Mouse (Mus musculus): Measurements from ENCODE around the gene Stk40. TPM values are rescaled to one million over a fixed set of nuclear protein-coding genes. Genes with fewer than 3 reads are reported as not detected.
"Not testable (repeated sequence)": the region's sequence is repeated elsewhere in the genome, so short reads cannot be mapped to it uniquely, and the experiment has no call there.

The Stk40 gene
- polyA plus RNA-seq, 1 experiment from 2014 or later = 27.1 TPM

DNA sequence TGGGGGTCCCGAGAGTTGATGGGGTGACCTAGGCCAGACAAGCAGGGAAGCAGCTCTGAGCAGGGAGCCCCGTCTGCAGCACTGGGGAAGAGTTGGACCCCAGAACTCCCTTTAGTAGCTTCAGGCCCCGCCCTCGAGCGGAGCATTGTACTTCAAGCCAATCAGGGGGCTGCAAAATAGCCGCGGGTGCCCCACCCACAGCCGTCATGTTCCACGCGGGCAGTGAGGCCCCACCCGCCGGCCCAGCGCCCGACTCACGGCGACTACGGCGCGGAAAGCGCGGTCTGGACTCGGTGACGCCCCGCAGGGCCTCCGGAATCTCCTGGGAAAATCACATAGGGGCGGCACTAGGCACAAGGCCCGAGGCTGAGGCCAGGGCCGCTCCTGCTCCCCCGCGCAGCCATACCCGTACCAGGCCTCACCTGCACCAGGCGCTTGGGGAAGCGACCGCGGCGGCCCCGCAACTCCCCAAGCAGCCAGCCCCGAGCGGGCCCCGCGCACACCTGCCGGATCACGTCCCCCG, 58.8 kb downstream of the Stk40 start:
- Histone ChIP-seq H3K4me3 (replicated peaks; ENCODE audit: low read depth, low read length) (peak overlapping the region; percentile 57), H3K27ac (peak overlapping the region; percentile 93), H3K9me3 (replicated peaks; ENCODE audit: low read length) (no peaks in the 10 kb centered on the region), H3K4me2 (ENCODE audit: low read length) (peak overlapping the region; percentile 99), H3K27me3 (ENCODE audit: insufficient read depth, low read length) (no peaks in the 10 kb centered on the region), H3K9ac (ENCODE audit: low read depth, low read length) (peak overlapping the region; percentile 89), H3K36me3 (ENCODE audit: insufficient read depth, low read length) (peaks cover 20% of the 10 kb centered on the region), H3K4me1 (replicated peaks; ENCODE audit: insufficient read depth, low read length) (peaks cover 19% of the 10 kb centered on the region)
- ATAC-seq (replicated peaks; ENCODE audit: low FRiP score, low read depth) (peak; percentile 92), DNase-seq (ENCODE audit: low spot score) (peak; percentile 96)
- TF ChIP-seq CTCF (IDR thresholded peaks at IDR 0.05; ENCODE audit: low read depth) = no peak
- under 1% methylated on average over 43 of the region's 44 CpGs for WGBS

DNA sequence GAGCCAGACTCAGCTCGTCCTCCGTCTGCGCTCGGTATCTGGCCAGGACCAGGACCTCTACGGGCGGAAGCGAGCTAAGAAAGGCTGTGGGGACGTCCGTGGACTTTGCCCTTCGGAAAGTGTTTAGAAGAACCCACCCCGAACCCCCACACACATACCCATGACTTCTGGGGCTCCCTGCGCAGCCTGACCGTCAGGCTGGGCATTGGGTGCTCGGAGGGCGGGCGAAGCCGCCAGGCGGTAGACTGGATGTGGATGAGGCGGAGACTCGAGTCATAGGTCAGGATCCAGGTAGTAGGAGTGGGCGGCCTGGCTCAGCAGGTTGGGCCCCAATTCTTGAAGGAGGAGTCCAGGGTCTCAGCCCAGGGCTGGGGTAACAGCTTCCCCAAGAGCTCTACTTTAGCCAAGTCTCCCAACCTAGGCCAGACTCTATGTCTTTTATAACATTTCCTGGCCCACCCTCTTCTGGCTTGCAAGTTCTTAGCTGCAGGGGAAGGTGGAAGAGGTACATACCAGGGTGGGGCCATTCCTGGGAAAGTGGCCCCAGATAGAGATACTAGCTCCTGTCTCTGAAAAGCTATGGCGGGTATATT, 59.4 kb downstream of the Stk40 start, which contains the start of gene Sh3d21:
Gene Sh3d21, minus strand, starts transcription at position 425 of the 593 bp plus-strand sequence.
- 8% methylated on average over 22 of the region's 22 CpGs for WGBS
- H3K9me3 ChIP-seq (replicated peaks; ENCODE audit: low read length) = no peaks in the 10 kb centered on the region
- no peaks in the 10 kb centered on the region for H3K27me3 ChIP-seq (ENCODE audit: insufficient read depth, low read length)
- ATAC-seq (replicated peaks; ENCODE audit: low FRiP score, low read depth) (peak; percentile 29), DNase-seq (ENCODE audit: low spot score) (no peak)
- H3K4me3 ChIP-seq (replicated peaks; ENCODE audit: low read depth, low read length) = peak within 1 kb of the TSS; percentile 57
- peaks cover 24% of the 10 kb centered on the region for H3K36me3 ChIP-seq (ENCODE audit: insufficient read depth, low read length)
- H3K27ac ChIP-seq = peak within 1 kb of the TSS; percentile 93
- H3K4me2 ChIP-seq (ENCODE audit: low read length) = peak within 1 kb of the TSS; percentile 99
- no peak for TF ChIP-seq CTCF (IDR thresholded peaks at IDR 0.05; ENCODE audit: low read depth)
- H3K9ac ChIP-seq (ENCODE audit: low read depth, low read length) = peak within 1 kb of the TSS; percentile 89
- H3K4me1 ChIP-seq (replicated peaks; ENCODE audit: insufficient read depth, low read length) = peaks cover 19% of the 10 kb centered on the region

DNA sequence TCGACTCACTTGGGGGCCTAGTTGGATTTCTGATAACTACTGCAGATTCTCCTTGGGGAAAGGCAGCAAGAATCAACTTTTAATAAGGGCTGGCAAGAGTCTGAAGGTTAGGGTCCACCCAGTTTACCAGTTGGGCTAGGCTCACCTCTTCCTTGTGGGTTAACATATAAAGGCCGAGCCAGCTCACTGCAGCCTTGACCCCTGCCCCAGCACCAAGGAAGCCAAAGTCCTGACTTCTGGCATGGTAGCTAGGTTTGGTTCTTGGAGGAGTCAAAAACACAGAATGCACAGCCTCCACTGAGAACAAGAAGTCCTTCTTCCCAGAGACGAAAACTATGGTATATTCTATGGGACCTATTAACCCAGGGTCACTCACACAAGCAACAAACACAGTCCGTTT, 59.9 kb downstream of the Stk40 start:
- no peak for DNase-seq (ENCODE audit: low spot score)
- WGBS = 49% methylated on average over 4 of the region's 4 CpGs
- H3K4me3 ChIP-seq (replicated peaks; ENCODE audit: low read depth, low read length) = no peak overlapping the region

DNA sequence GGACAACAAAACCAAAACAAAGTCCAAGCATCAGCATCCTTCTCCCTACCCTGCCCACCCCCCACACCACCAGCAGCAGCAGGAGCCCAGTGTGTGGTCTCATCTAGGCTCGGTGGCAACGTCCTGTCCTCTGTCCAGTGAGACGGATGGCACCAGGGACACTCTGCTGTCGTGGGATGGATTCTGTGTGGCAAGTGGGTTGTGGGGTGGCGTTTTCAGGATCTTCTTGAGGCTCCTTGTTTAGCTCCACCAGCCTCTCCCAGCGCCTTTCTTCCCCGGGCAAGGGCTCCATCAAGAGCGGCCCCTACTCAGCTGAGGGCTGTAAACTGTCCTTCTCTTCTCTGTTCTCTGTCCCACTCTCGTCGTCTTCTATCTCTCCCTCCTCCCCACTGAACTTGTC, 61.3 kb downstream of the Stk40 start:
- H3K27ac ChIP-seq; H3K9me3 ChIP-seq (replicated peaks; ENCODE audit: low read length); H3K4me2 ChIP-seq (ENCODE audit: low read length); ATAC-seq (replicated peaks; ENCODE audit: low FRiP score, low read depth); H3K27me3 ChIP-seq (ENCODE audit: insufficient read depth, low read length); H3K9ac ChIP-seq (ENCODE audit: low read depth, low read length); H3K4me3 ChIP-seq (replicated peaks; ENCODE audit: low read depth, low read length); DNase-seq (ENCODE audit: low spot score): not testable (repeated sequence)
- peaks cover 16% of the 10 kb centered on the region for H3K4me1 ChIP-seq (replicated peaks; ENCODE audit: insufficient read depth, low read length)
- H3K36me3 ChIP-seq (ENCODE audit: insufficient read depth, low read length) = peaks cover 37% of the 10 kb centered on the region
- WGBS = 63% methylated on average over 8 of the region's 10 CpGs

More for the DNA sequence above, 59.9 kb downstream of the Stk40 start:
- no peaks in the 10 kb centered on the region for H3K9me3 ChIP-seq (replicated peaks; ENCODE audit: low read length)
- no peaks in the 10 kb centered on the region for H3K27me3 ChIP-seq (ENCODE audit: insufficient read depth, low read length)
- no peak for ATAC-seq (replicated peaks; ENCODE audit: low FRiP score, low read depth)
- peaks cover 19% of the 10 kb centered on the region for H3K4me1 ChIP-seq (replicated peaks; ENCODE audit: insufficient read depth, low read length)
- H3K4me2 ChIP-seq (ENCODE audit: low read length) = no peak overlapping the region
- peaks cover 28% of the 10 kb centered on the region for H3K36me3 ChIP-seq (ENCODE audit: insufficient read depth, low read length)
- no peak for TF ChIP-seq CTCF (IDR thresholded peaks at IDR 0.05; ENCODE audit: low read depth)
- peak overlapping the region; percentile 93 for H3K27ac ChIP-seq
- H3K9ac ChIP-seq (ENCODE audit: low read depth, low read length) = no peak overlapping the region

DNA sequence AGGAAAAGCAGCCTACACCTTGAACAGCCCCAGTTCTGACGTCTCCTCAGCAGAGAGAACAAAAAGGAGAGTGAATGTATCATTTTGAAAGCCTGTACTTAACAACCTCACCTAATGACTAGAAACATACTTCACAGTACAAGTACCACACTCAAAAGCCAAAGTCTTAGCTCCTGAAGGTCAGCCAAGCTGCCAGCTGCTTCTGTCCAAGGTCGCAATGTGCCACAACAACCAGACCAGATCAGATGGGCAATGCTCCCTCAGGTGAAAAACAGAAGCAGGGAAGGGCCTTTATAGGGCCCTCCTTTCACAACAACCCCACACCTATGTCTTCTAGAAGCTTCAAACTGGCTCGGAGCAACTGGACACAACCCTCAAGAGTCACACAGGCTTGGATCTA, 62.3 kb downstream of the Stk40 start:
- peak overlapping the region; percentile 19; the same call in 1 of the 2 replicates for H3K27ac ChIP-seq
- 75% methylated on average over 3 of the region's 3 CpGs for WGBS
- H3K4me3 ChIP-seq (replicated peaks; ENCODE audit: low read depth, low read length) = no peak overlapping the region
- no peak for TF ChIP-seq CTCF (IDR thresholded peaks at IDR 0.05; ENCODE audit: low read depth)
- H3K27me3 ChIP-seq (ENCODE audit: insufficient read depth, low read length) = no peaks in the 10 kb centered on the region
- H3K36me3 ChIP-seq (ENCODE audit: insufficient read depth, low read length) = peaks cover 45% of the 10 kb centered on the region
- ATAC-seq (replicated peaks; ENCODE audit: low FRiP score, low read depth) (no peak), DNase-seq (ENCODE audit: low spot score) (no peak)
- peaks cover 16% of the 10 kb centered on the region for H3K4me1 ChIP-seq (replicated peaks; ENCODE audit: insufficient read depth, low read length)
- H3K9me3 ChIP-seq (replicated peaks; ENCODE audit: low read length) = no peaks in the 10 kb centered on the region
- H3K4me2 ChIP-seq (ENCODE audit: low read length) = no peak overlapping the region
- H3K9ac ChIP-seq (ENCODE audit: low read depth, low read length) = no peak overlapping the region

DNA sequence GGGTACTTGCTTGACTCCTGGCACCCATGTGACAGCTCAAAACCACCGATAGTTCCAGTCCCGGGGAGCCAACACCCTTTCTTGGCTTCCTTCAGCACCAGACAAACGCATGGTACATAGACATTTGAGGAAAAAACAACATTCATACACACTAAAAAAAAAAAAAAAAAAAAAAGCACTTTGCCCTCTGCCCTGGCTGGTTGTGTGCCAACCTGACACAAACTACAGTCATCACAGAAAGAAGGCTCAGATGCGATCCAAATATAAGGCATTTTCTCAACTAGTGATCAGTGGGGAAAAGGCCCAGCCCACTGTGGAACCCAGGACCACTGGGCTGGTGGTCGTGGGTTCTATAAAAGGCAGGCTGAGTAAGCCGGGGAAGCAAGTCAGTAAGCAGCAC, 65.1 kb downstream of the Stk40 start:
- H3K27me3 ChIP-seq (ENCODE audit: insufficient read depth, low read length) = no peaks in the 10 kb centered on the region
- no peak overlapping the region for H3K4me3 ChIP-seq (replicated peaks; ENCODE audit: low read depth, low read length)
- peaks cover 68% of the 10 kb centered on the region for H3K36me3 ChIP-seq (ENCODE audit: insufficient read depth, low read length)
- H3K4me2 ChIP-seq (ENCODE audit: low read length) = no peak overlapping the region
- no peak overlapping the region for H3K9ac ChIP-seq (ENCODE audit: low read depth, low read length)
- H3K4me1 ChIP-seq (replicated peaks; ENCODE audit: insufficient read depth, low read length) = no peaks in the 10 kb centered on the region
- no peak for ATAC-seq (replicated peaks; ENCODE audit: low FRiP score, low read depth)
- TF ChIP-seq CTCF (IDR thresholded peaks at IDR 0.05; ENCODE audit: low read depth) = no peak
- H3K27ac ChIP-seq = no peak overlapping the region
- DNase-seq (ENCODE audit: low spot score) = no peak
- no peaks in the 10 kb centered on the region for H3K9me3 ChIP-seq (replicated peaks; ENCODE audit: low read length)
- 84% methylated on average over 6 of the region's 6 CpGs for WGBS

DNA sequence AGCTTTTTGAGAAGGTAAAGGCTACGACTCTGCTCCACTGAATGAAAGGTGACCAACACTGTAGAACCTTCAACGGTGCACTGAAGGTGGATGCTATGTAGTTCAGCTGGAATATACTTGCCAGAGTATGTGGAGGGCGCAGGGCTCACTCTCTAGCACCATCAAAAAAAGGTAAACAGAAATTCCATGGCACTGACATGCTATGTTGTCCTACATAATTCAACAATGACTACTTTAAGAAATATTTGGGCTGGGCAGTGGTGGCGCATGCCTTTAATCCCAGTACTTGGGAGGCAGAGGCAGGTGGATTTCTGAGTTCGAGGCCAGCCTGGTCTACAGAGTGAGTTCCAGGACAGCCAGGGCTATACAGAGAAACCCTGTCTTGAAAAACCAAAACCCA, 67.0 kb downstream of the Stk40 start:
- 98% methylated on average over 5 of the region's 5 CpGs for WGBS
- DNase-seq (ENCODE audit: low spot score) = not testable (repeated sequence)
- peaks cover 77% of the 10 kb centered on the region for H3K36me3 ChIP-seq (ENCODE audit: insufficient read depth, low read length)

More for the DNA sequence above, 67.0 kb downstream of the Stk40 start:
- H3K9me3 ChIP-seq (replicated peaks; ENCODE audit: low read length); H3K9ac ChIP-seq (ENCODE audit: low read depth, low read length); H3K4me2 ChIP-seq (ENCODE audit: low read length); H3K4me3 ChIP-seq (replicated peaks; ENCODE audit: low read depth, low read length); H3K27me3 ChIP-seq (ENCODE audit: insufficient read depth, low read length); H3K27ac ChIP-seq; H3K4me1 ChIP-seq (replicated peaks; ENCODE audit: insufficient read depth, low read length); ATAC-seq (replicated peaks; ENCODE audit: low FRiP score, low read depth): not testable (repeated sequence)
